Mouse (Mus musculus) macrophage (primary cell): ENCODE measurements around the gene Snrpe. TPM values are rescaled to one million over a fixed set of nuclear protein-coding genes. Genes with fewer than 3 reads are reported as not detected.

Experiments
- H3K27ac ChIP-seq: fragments of 350-480 bp; formaldehyde crosslinking; 2 replicates; pipeline ENCODE4 v1.9.0; 2021
- H3K36me3 ChIP-seq: fragments of 350-480 bp; formaldehyde crosslinking; 2 replicates; pipeline ENCODE4 v1.9.0; 2021; ENCODE audit errors: inconsistent target
- H3K4me3 ChIP-seq: fragments of 350-480 bp; formaldehyde crosslinking; 2 replicates; pipeline ENCODE4 v1.9.0; 2021; ENCODE audit errors: inconsistent target
- H3K79me2 ChIP-seq: fragments of 350-480 bp; formaldehyde crosslinking; 2 replicates; pipeline ENCODE4 v1.9.0; 2021; ENCODE audit errors: inconsistent target
- WGBS: methylation state at CpG from one replicate; pipeline ENCODE4 v1.1.7; 2026; ENCODE audit warnings: inconsistent platforms; ENCODE audit not compliant: missing documents; 5-methylcytosine and 5-hydroxymethylcytosine counted together
- polyA plus RNA-seq: library from polyadenylated mRNA; stranded (reverse); fragments of 250-400 nt; gene quantifications from 3 replicates; pipeline ENCODE4 v1.2.4, GENCODE M21; 2018; ENCODE audit warnings: inconsistent platforms
- total RNA-seq, 78 experiments: library from RNA; depleted of rRNA; stranded (reverse); fragments of 250-400 nt; gene quantifications; 1 replicate in 9 of 78; 2 replicates in 24 of 78; 3 replicates in 43 of 78; 4 replicates in 2 of 78; pipeline ENCODE4 v1.2.4; 2018; ENCODE audit warnings: inconsistent platforms in 56 of 78

Gene Snrpe
- 10 to 100 TPM in 24 of 26 experiments, 1 to 10 TPM in 2; 7.6 to 40.5 (median 22.9) TPM for total RNA-seq (2018; cell fraction: chromatin; rRNA removed)
- 100 to 1,000 TPM in 22 of 26 experiments, 10 to 100 TPM in 4; 96.1 to 127 (median 109) TPM for total RNA-seq (2018; cell fraction: cytosol; rRNA removed)
- total RNA-seq (2018; cell fraction: nucleus; rRNA removed) = 10 to 100 TPM; 19.7 to 87.0 (median 42.8) TPM
- 56.9 to 216 TPM (median 121 TPM) in 3 replicates for polyA plus RNA-seq

GRCm38 (mm10) chr1:133609771-133610502 lies at the start of gene Snrpe:
Snrpe (minus strand) TSS chr1:133610291.
- Histone ChIP-seq H3K36me3 (peaks cover 31% of the 10 kb centered on the region), H3K79me2 (peaks cover 31% of the 10 kb centered on the region)
- WGBS = under 1% methylated on average over 70 of the region's 73 CpGs

GRCm38 (mm10) chr1:133658878-133659277 lies 48.8 kb upstream of the Snrpe start:
- H3K79me2 ChIP-seq = peaks cover 73% of the 10 kb centered on the region
- H3K27ac ChIP-seq = no peak overlapping the region
- H3K36me3 ChIP-seq = peaks cover 14% of the 10 kb centered on the region; the same call in 1 of the 2 replicates
- WGBS = 100% methylated on average over 3 of the region's 3 CpGs
- no peak overlapping the region for H3K4me3 ChIP-seq

More at GRCm38 (mm10) chr1:133609771-133610502, at the start of gene Snrpe:
- Histone ChIP-seq H3K27ac (peak within 1 kb of the TSS; percentile 39), H3K4me3 (peak within 1 kb of the TSS; percentile 73)

GRCm38 (mm10) chr1:133656811-133657210 lies 46.7 kb upstream of the Snrpe start:
- Histone ChIP-seq H3K79me2 (peaks cover 93% of the 10 kb centered on the region), H3K4me3 (no peak overlapping the region), H3K27ac (no peak overlapping the region), H3K36me3 (peaks cover 21% of the 10 kb centered on the region; the same call in 1 of the 2 replicates)
- WGBS = 94% methylated on average over 5 of the region's 5 CpGs

- Histone ChIP-seq H3K27ac (no peak overlapping the region), H3K36me3 (peaks cover 24% of the 10 kb centered on the region), H3K4me3 (no peak overlapping the region), H3K79me2 (peaks cover 100% of the 10 kb centered on the region)
- WGBS = 100% methylated on average over 1 of the region's 1 CpGs
Measured at GRCm38 (mm10) chr1:133653033-133653432, 42.9 kb upstream of the Snrpe start.

- 97% methylated on average over 7 of the region's 7 CpGs for WGBS
- Histone ChIP-seq H3K27ac (no peak overlapping the region), H3K4me3 (no peak overlapping the region), H3K79me2 (peaks cover 87% of the 10 kb centered on the region), H3K36me3 (peaks cover 42% of the 10 kb centered on the region)
Measured at GRCm38 (mm10) chr1:133650288-133651055, 40.4 kb upstream of the Snrpe start.

GRCm38 (mm10) chr1:133645652-133646051 lies 35.6 kb upstream of the Snrpe start:
- WGBS = 84% methylated on average over 5 of the region's 5 CpGs
- peaks cover 39% of the 10 kb centered on the region for H3K79me2 ChIP-seq
- no peak overlapping the region for H3K27ac ChIP-seq
- H3K36me3 ChIP-seq = peaks cover 68% of the 10 kb centered on the region
- no peak overlapping the region for H3K4me3 ChIP-seq

- Histone ChIP-seq H3K27ac (no peak overlapping the region), H3K79me2 (no peaks in the 10 kb centered on the region; the same call in 1 of the 2 replicates), H3K36me3 (peaks cover 86% of the 10 kb centered on the region), H3K4me3 (no peak overlapping the region)
- WGBS = 97% methylated on average over 2 of the region's 2 CpGs
Measured at GRCm38 (mm10) chr1:133641163-133641562, 31.1 kb upstream of the Snrpe start.

- Histone ChIP-seq H3K4me3 (no peak overlapping the region), H3K27ac (no peak overlapping the region), H3K36me3 (peaks cover 90% of the 10 kb centered on the region), H3K79me2 (no peaks in the 10 kb centered on the region)
- WGBS = 98% methylated on average over 6 of the region's 6 CpGs
Measured at GRCm38 (mm10) chr1:133638517-133638916, 28.4 kb upstream of the Snrpe start.

- H3K4me3 ChIP-seq = no peak overlapping the region
- no peak overlapping the region for H3K27ac ChIP-seq
- peaks cover 12% of the 10 kb centered on the region; the same call in 1 of the 2 replicates for H3K79me2 ChIP-seq
- H3K36me3 ChIP-seq = peaks cover 87% of the 10 kb centered on the region
- no CpG with 5 or more reads among the region's 2 CpGs for WGBS
Measured at GRCm38 (mm10) chr1:133632168-133632567, 22.1 kb upstream of the Snrpe start.

- Histone ChIP-seq H3K27ac (no peak overlapping the region), H3K36me3 (peaks cover 81% of the 10 kb centered on the region), H3K79me2 (peaks cover 4% of the 10 kb centered on the region; the same call in 1 of the 2 replicates), H3K4me3 (no peak overlapping the region)
- WGBS = 87% methylated on average over 2 of the region's 2 CpGs
Measured at GRCm38 (mm10) chr1:133625052-133625451, 15.0 kb upstream of the Snrpe start.

- 88% methylated on average over 8 of the region's 8 CpGs for WGBS
- no peak overlapping the region for H3K27ac ChIP-seq
- no peaks in the 10 kb centered on the region for H3K79me2 ChIP-seq
- H3K36me3 ChIP-seq = peaks cover 28% of the 10 kb centered on the region
- no peak overlapping the region for H3K4me3 ChIP-seq
Measured at GRCm38 (mm10) chr1:133618311-133618710, 8.2 kb upstream of the Snrpe start.

GRCm38 (mm10) chr1:133617908-133618307 lies 7.8 kb upstream of the Snrpe start:
- 63% methylated on average over 2 of the region's 2 CpGs for WGBS

GRCm38 (mm10) chr1:133613817-133614216 lies 3.7 kb upstream of the Snrpe start:
- Histone ChIP-seq H3K79me2 (peaks cover 10% of the 10 kb centered on the region), H3K4me3 (no peak overlapping the region), H3K27ac (no peak overlapping the region), H3K36me3 (0 out of 2 replicates have a peak, but pooled peaks cover 1% of the 10 kb centered on the region)
- WGBS = 67% methylated on average over 3 of the region's 3 CpGs

More at GRCm38 (mm10) chr1:133617908-133618307, 7.8 kb upstream of the Snrpe start:
- Histone ChIP-seq H3K27ac (no peak overlapping the region), H3K4me3 (no peak overlapping the region), H3K36me3 (peaks cover 24% of the 10 kb centered on the region), H3K79me2 (no peaks in the 10 kb centered on the region)

- H3K4me3 ChIP-seq = no peak overlapping the region
- H3K79me2 ChIP-seq = peaks cover 31% of the 10 kb centered on the region
- H3K36me3 ChIP-seq = peaks cover 16% of the 10 kb centered on the region
- no peak overlapping the region for H3K27ac ChIP-seq
- WGBS = 80% methylated on average over 1 of the region's 1 CpGs
Measured at GRCm38 (mm10) chr1:133611436-133611835, 1.3 kb upstream of the Snrpe start.
